Mouse (Mus musculus): ENCODE data around the gene Scgn. TPM values are rescaled to one million over a fixed set of nuclear protein-coding genes. Genes with fewer than 3 reads are reported as not detected.

Gene Scgn
- polyA plus RNA-seq, 1 experiment = not detected

GRCm38 (mm10) chr13:23946254-23946653, 44.8 kb downstream of the Scgn start:
- Histone ChIP-seq H3K4me3 (replicated peaks; ENCODE audit: extremely low read depth, low read depth, low read length) (no peak overlapping the region), H3K4me1 (ENCODE audit: control insufficient read depth, insufficient read depth, low read length) (no peaks in the 10 kb centered on the region)
- TF ChIP-seq POLR2A (IDR thresholded peaks at IDR 0.05; ENCODE audit: borderline replicate concordance, extremely low read depth, low read depth, low read length) (no peak), CTCF (IDR thresholded peaks at IDR 0.05; ENCODE audit: insufficient read depth, low read length) (no peak)
- DNase-seq = no peak
- WGBS = 55% methylated on average over 2 of the region's 2 CpGs

GRCm38 (mm10) chr13:23942861-23943260, 48.2 kb downstream of the Scgn start:
- TF ChIP-seq CTCF (IDR thresholded peaks at IDR 0.05; ENCODE audit: insufficient read depth, low read length) = no peak
- TF ChIP-seq POLR2A (IDR thresholded peaks at IDR 0.05; ENCODE audit: borderline replicate concordance, extremely low read depth, low read depth, low read length) = no peak
- no peak for DNase-seq
- Histone ChIP-seq H3K4me3 (replicated peaks; ENCODE audit: extremely low read depth, low read depth, low read length) (no peak overlapping the region), H3K4me1 (ENCODE audit: control insufficient read depth, insufficient read depth, low read length) (no peaks in the 10 kb centered on the region)
- WGBS = 54% methylated on average over 2 of the region's 2 CpGs

GRCm38 (mm10) chr13:23940291-23940690, 50.7 kb downstream of the Scgn start:
- 65% methylated on average over 6 of the region's 6 CpGs for WGBS
- H3K4me1 ChIP-seq (ENCODE audit: control insufficient read depth, insufficient read depth, low read length) = no peaks in the 10 kb centered on the region
- no peak for DNase-seq
- H3K4me3 ChIP-seq (replicated peaks; ENCODE audit: extremely low read depth, low read depth, low read length) = no peak overlapping the region
- no peak for TF ChIP-seq POLR2A (IDR thresholded peaks at IDR 0.05; ENCODE audit: borderline replicate concordance, extremely low read depth, low read depth, low read length)
- TF ChIP-seq CTCF (IDR thresholded peaks at IDR 0.05; ENCODE audit: insufficient read depth, low read length) = no peak

GRCm38 (mm10) chr13:23938699-23939098, 52.3 kb downstream of the Scgn start:
- no peak for TF ChIP-seq CTCF (IDR thresholded peaks at IDR 0.05; ENCODE audit: insufficient read depth, low read length)
- no peak for TF ChIP-seq POLR2A (IDR thresholded peaks at IDR 0.05; ENCODE audit: borderline replicate concordance, extremely low read depth, low read depth, low read length)
- DNase-seq = no peak
- H3K4me3 ChIP-seq (replicated peaks; ENCODE audit: extremely low read depth, low read depth, low read length) = no peak overlapping the region
- WGBS = 94% methylated on average over 1 of the region's 1 CpGs
- H3K4me1 ChIP-seq (ENCODE audit: control insufficient read depth, insufficient read depth, low read length) = no peaks in the 10 kb centered on the region

- Histone ChIP-seq H3K4me3 (replicated peaks; ENCODE audit: extremely low read depth, low read depth, low read length) (no peak within 1 kb of the TSS), H3K4me1 (ENCODE audit: control insufficient read depth, insufficient read depth, low read length) (no peaks in the 10 kb centered on the region)
- no peak for DNase-seq
- TF ChIP-seq CTCF (IDR thresholded peaks at IDR 0.05; ENCODE audit: insufficient read depth, low read length) (no peak), POLR2A (IDR thresholded peaks at IDR 0.05; ENCODE audit: borderline replicate concordance, extremely low read depth, low read depth, low read length) (no peak)
- 91% methylated on average over 10 of the region's 10 CpGs for WGBS
Measured at GRCm38 (mm10) chr13:23934211-23934520, 56.8 kb downstream of the Scgn start, which contains the start of gene Hist1h2aa. Hist1h2aa (plus strand) TSS chr13:23934462.

GRCm38 (mm10) chr13:23933421-23934210, 57.4 kb downstream of the Scgn start, which contains the start of gene Hist1h2ba:
Hist1h2ba (minus strand) TSS chr13:23934156.
- TF ChIP-seq POLR2A (IDR thresholded peaks at IDR 0.05; ENCODE audit: borderline replicate concordance, extremely low read depth, low read depth, low read length) = no peak
- TF ChIP-seq CTCF (IDR thresholded peaks at IDR 0.05; ENCODE audit: insufficient read depth, low read length) = no peak
- H3K4me1 ChIP-seq (ENCODE audit: control insufficient read depth, insufficient read depth, low read length) = no peaks in the 10 kb centered on the region
- WGBS = 92% methylated on average over 39 of the region's 39 CpGs
- H3K4me3 ChIP-seq (replicated peaks; ENCODE audit: extremely low read depth, low read depth, low read length) = no peak within 1 kb of the TSS
- no peak for DNase-seq

GRCm38 (mm10) chr13:23930904-23931303, 60.1 kb downstream of the Scgn start:
- no peak for TF ChIP-seq POLR2A (IDR thresholded peaks at IDR 0.05; ENCODE audit: borderline replicate concordance, extremely low read depth, low read depth, low read length)
- no peak for TF ChIP-seq CTCF (IDR thresholded peaks at IDR 0.05; ENCODE audit: insufficient read depth, low read length)
- no peak overlapping the region for H3K4me3 ChIP-seq (replicated peaks; ENCODE audit: extremely low read depth, low read depth, low read length)
- DNase-seq = no peak
- 66% methylated on average over 11 of the region's 11 CpGs for WGBS
- no peaks in the 10 kb centered on the region for H3K4me1 ChIP-seq (ENCODE audit: control insufficient read depth, insufficient read depth, low read length)

GRCm38 (mm10) chr13:23930461-23930860, 60.6 kb downstream of the Scgn start:
- TF ChIP-seq CTCF (IDR thresholded peaks at IDR 0.05; ENCODE audit: insufficient read depth, low read length) (no peak), POLR2A (IDR thresholded peaks at IDR 0.05; ENCODE audit: borderline replicate concordance, extremely low read depth, low read depth, low read length) (no peak)
- H3K4me1 ChIP-seq (ENCODE audit: control insufficient read depth, insufficient read depth, low read length) = no peaks in the 10 kb centered on the region
- no peak overlapping the region for H3K4me3 ChIP-seq (replicated peaks; ENCODE audit: extremely low read depth, low read depth, low read length)
- 74% methylated on average over 9 of the region's 9 CpGs for WGBS
- no peak for DNase-seq

- peak overlapping the region; percentile 25 for H3K4me3 ChIP-seq (replicated peaks; ENCODE audit: extremely low read depth, low read depth, low read length)
- DNase-seq = no peak
- 25% methylated on average over 3 of the region's 3 CpGs for WGBS
- H3K4me1 ChIP-seq (ENCODE audit: control insufficient read depth, insufficient read depth, low read length) = no peaks in the 10 kb centered on the region
- no peak for TF ChIP-seq CTCF (IDR thresholded peaks at IDR 0.05; ENCODE audit: insufficient read depth, low read length)
- TF ChIP-seq POLR2A (IDR thresholded peaks at IDR 0.05; ENCODE audit: borderline replicate concordance, extremely low read depth, low read depth, low read length) = no peak
Measured at GRCm38 (mm10) chr13:23928637-23929036, 62.4 kb downstream of the Scgn start.

GRCm38 (mm10) chr13:23925792-23926191, 65.2 kb downstream of the Scgn start:
- 74% methylated on average over 2 of the region's 2 CpGs for WGBS
- TF ChIP-seq CTCF (IDR thresholded peaks at IDR 0.05; ENCODE audit: insufficient read depth, low read length) = no peak
- no peak for TF ChIP-seq POLR2A (IDR thresholded peaks at IDR 0.05; ENCODE audit: borderline replicate concordance, extremely low read depth, low read depth, low read length)
- no peak for DNase-seq

More at GRCm38 (mm10) chr13:23925792-23926191, 65.2 kb downstream of the Scgn start:
- Histone ChIP-seq H3K4me1 (ENCODE audit: control insufficient read depth, insufficient read depth, low read length) (no peaks in the 10 kb centered on the region), H3K4me3 (replicated peaks; ENCODE audit: extremely low read depth, low read depth, low read length) (no peak overlapping the region)

All from lung, adult 2 months (tissue).